Mouse (Mus musculus) erythroblast, embryonic 14.5 days (primary cell): ENCODE data around the gene Ccdc77.

ENCODE experiments used
- GATA1 ChIP-seq: IDR thresholded peaks from 2 replicates; pipeline ENCODE4 v1.6.1; 2012; ENCODE audit warnings: low read length, inconsistent platforms, mixed read lengths
- TAL1 ChIP-seq: IDR thresholded peaks from 3 replicates; pipeline ENCODE4 v1.6.1; 2012; ENCODE audit warnings: low read length, inconsistent platforms, mixed read lengths

DNA sequence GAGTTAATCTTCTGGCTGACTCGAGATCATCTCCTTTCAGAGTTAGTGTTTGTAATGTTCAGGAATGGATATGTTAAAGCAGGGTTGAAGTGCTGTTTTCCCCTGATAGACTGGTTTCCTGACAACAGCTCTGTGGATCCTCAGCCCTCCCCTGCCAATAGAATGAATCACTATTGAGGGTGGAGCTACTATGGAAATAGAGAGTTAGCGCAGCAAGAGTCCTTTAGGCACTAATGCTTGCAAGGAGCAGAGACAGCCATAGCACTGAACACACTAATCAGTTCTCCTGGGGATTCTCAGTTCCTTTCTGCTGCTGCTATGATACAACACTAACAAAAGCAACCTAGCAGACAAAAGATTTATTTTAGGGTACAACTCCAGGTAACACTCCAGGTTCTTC, 43.8 kb downstream of the Ccdc77 start:
- TF ChIP-seq GATA1 (no peak), TAL1 (no peak)
